Mouse (Mus musculus) liver, adult (tissue): ENCODE results near the gene Lrrc37a.

Experiments
- GATA4 ChIP-seq: IDR thresholded peaks from 2 replicates; pipeline ENCODE4 v1.6.1; 2014; ENCODE audit warnings: mild to moderate bottlenecking, low read length; ENCODE audit not compliant: insufficient replicate concordance

Gene Lrrc37a

DNA sequence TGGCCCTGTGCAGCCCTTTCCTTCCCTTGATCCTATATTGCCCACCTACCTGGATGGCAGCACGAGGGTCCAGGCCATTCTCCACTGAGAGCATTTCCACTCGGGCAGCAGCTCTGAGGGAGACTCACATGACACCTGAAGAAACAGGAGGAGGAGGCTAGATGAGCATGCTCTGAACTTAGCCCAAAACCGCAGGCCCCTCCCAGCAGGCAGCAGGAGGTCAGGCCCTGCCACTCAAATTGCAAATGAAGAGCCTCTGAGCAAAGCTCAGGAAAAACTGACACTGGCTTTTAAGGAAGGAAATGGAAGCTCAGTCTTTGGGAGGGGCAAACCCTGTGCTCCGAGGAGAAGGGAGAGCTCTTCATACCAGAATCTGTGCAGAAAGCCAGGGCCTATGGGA lies 100.6 kb downstream of the Lrrc37a start:
- no peak for TF ChIP-seq GATA4

DNA sequence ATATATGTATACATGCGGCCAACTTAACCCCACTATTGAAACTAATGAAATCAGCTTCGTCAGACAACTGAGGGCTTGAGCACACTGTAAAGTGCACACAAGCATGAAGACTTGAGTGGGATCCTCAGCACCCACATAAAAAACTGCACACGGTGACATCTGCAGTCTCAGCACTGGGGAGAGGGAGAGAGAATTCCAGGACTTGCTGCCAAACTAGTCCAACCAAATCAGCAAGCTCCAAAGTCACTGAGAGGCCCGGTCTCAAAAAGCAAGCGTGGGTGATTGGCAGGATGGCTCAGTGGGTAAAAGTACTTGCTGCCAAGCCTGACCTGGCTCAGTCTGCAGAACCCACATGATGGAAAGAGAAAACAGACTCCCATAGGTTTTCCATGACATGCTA lies 101.7 kb downstream of the Lrrc37a start:
- TF ChIP-seq GATA4 = no peak

DNA sequence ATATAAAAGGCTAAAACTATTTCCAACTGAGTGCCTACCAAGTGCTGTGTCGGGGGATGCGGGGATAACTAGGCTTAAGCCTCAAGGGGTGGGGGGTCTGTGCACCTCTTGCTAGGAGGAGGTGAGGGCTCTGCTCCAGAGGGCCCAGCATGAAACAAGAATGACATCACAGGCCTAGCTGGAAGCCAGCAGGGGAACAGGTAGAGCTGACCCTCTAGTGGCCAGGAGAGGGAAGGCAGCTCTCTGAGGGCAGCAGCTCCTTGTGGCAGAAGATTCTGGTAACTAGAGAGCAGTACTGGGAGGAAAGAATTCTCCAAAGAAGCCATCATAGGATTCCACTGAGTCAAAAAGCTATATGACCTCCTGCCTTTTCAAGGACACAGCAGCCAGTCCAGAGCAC lies 102.2 kb downstream of the Lrrc37a start:
- TF ChIP-seq GATA4 = no peak
